Mouse (Mus musculus): ENCODE data around the gene Tmem242.
"Not testable (repeated sequence)": the region's sequence is repeated elsewhere in the genome, so short reads cannot be mapped to it uniquely, and the experiment has no call there.

The Tmem242 gene

GRCm38 (mm10) chr17:5440159-5440971 is at the start of gene Tmem242:
Gene Tmem242, minus strand, starts transcription at chr17:5440259.
- peak; percentile 89 for DNase-seq

GRCm38 (mm10) chr17:5488156-5488555 is 48.1 kb upstream of the Tmem242 start:
- DNase-seq = no peak

DNA sequence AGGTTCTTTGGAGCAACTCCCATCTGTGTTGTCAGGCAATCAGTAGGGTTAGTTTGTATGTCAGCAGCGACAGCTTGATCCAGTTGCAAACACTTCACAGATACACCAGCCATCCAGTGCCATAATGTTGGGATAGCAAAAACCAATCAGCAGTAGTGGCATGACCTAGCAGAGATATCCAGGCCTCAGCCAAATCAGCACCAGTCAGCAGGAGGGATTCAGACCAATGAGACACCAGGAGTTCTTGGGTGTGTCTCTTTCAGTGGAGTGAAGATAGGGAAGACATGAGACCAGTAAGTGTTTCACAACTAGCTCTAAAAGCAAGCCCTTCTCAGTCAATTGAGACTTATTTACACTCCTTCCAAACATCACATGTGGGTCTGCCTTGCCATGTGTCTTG is 44.6 kb upstream of the Tmem242 start:
- no peak for DNase-seq

GRCm38 (mm10) chr17:5483456-5483855 is 43.4 kb upstream of the Tmem242 start:
- no peak for DNase-seq

DNA sequence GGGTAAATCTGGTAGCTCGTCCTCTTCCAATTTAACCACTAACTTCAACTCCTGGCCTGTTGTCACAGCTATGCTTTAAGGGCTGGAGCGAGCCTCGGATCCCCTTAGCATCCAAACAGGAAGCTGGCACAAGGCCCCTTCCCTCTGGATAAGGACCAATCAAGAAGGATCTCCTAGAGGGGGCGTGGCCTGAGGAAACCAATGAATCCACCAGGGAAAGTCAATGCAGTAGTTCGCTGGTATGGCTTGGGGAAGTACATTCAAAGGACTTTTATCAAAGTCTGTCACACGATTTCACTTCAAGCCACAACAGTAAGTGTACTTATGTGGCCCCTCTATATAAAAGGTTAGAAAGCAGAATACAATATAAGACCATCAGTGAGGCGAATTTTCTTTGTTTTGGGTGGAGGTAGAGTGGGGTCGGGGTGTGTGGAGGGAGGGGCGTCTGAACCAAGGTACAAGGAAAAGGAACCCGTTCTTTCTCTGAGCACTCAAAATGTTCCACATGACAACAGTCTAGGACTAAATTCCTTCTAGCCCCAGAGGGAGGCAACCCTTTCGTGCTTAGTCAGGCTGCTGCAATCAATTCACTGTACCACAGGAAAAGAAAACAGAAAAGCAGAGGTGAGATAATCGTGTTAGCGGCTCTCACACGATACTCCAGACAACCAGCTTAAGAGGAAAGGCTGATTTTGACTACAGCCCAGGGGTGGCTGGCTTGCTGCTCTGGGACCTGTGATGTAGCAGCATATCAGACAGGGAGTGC is 36.1 kb upstream of the Tmem242 start:
- no peak for DNase-seq

DNA sequence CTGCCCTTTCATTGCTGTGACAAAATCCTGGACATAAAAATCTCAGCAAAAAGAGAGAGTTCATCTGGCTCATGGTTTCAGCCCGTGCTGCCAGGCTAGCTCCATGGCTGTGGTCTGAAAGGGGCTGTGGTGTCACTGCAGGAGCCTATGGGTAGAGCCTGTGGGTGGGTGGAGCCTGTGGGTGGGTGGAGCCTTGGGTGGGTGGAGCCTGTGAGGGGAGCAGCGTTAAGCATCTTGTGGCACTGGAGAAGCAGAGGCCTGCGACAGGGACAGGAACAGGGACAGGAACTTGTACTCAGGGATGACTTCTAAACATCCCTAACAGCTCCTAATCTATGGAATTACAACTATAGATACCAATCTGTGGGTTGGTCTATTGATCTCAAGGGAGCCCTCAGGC is 32.2 kb upstream of the Tmem242 start:
- no peak for DNase-seq

GRCm38 (mm10) chr17:5467177-5467576 is 27.1 kb upstream of the Tmem242 start:
- no peak for DNase-seq

DNA sequence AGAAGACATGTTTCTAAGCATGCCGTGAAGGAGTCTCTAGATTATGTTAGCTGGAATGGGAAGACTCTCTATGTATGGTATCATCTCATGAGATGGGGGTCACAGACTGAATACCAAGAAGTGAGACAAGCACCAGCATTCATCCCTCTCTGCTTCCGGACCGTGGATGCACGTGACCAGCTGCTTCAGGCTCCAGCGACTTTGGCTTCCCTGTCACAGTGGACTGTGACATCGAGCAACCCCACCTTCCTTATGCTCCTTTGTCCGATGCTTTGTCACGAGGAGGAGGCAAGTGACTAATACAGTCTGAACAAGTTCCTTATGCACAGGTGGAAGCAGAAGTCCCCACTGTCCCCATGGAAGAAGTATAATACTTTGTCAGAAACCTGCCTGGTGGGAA is 26.7 kb upstream of the Tmem242 start:
- DNase-seq = no peak

DNA sequence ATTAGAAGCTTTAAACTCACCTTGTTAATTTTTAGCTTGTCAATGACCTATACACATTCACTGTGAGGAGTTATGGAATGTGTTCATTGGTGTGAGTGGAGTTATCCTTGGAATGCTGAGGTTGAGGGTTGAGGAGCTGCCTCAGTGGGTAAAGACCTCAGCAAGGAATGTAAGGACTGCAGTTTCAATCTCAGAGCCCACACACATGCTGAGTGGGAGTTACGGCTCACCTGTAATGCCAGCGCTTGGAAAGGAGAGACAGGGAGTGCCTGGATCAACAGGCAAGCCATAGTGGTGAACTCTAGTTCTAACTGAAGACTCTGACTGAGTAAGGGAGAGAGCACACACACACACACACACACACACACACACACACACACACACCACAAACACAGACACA is 23.9 kb upstream of the Tmem242 start:
- no peak for DNase-seq

- DNase-seq = no peak
Measured at GRCm38 (mm10) chr17:5453657-5454056, 13.6 kb upstream of the Tmem242 start.

- no peak for DNase-seq
Measured at GRCm38 (mm10) chr17:5443751-5444150, 3.7 kb upstream of the Tmem242 start.

DNA sequence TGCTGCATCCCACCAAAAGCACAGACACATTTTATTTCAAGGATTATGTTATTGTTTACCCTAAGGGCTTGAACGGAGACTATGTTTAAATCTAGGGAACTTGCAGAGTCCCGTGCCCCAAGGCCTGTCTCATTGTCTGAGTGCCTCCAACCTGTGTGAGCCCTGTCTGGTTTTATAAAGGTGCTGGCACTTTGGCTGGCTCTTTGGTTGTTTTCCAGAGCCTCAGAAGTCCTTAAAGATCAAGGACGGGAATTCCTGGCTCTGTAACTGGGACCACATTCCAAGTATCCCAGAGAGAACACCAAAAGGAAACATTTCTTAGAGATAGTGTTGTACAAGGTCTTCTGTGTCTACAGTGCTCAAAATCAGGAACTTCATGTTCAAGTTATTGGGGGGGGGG is 3.2 kb upstream of the Tmem242 start:
- no peak for DNase-seq

- DNase-seq = not testable (repeated sequence)
Measured at GRCm38 (mm10) chr17:5442403-5442802, 2.3 kb upstream of the Tmem242 start.

DNA sequence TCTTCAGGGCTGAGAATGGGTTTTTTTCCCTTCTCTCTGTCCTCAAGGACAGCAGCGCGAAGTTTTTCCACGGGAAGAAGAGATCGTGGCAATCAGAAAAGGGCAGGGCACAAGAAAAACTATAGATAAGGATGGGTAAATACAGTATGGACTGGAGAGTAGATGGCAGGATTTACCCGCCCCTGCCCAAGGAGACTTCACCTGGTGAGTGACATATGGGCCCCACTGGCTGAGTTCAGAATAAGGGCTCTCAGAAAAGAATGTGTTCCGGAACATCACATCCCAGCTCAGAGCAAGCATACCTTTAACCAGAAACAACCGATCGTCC is 264 bp downstream of the Tmem242 start:
- no peak for DNase-seq

DNA sequence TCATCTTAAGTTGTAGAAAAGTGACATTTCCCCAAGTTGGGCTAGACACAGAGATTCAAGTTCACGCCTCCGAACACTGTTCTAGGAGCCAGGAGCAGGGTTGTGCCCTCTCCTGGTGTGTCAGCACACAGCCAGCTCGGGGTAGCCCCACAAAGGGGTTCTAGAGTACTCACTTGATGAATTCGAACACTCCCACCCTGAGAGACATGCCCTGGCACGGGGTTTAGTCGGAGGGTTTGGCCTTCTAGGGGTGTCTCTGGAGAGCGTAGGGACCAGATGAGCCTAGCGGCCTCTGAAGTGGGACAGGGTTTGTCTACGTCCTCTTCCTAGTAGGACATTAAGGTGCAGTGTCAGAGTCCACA is 10.3 kb downstream of the Tmem242 start:
- no peak for DNase-seq

DNA sequence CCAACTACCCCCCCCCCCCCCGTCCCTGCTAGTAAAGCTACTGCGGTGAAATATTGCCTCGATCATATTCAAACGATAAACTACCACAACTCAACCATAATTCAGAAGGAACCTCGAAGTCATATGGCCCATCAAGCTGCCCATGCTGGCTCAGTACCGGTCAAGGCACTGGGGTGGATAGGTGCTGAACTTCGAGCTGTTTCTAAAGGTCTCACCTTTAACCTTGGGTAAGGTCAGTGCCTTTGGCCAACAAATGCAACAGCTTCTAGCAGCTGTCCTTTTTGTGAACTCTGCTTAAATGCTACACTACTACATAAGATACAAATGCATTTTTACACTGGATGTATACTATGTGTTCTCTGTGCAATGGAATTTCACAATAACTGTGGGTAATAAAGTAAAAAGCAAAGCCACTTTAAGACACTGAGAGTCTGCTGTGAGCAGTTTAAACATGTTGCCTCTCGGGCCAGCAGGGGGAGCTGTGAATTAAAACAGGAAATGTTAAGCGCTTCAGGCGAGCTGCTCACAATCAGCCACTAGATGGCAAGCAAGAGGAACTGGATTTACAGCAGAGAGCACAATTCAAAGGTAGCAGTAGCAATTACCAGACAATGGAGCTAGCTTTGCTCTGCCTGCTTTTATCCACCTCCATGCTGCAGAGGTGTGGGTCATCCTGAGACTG is 10.8 kb downstream of the Tmem242 start:
- peak; percentile 88 for DNase-seq

DNA sequence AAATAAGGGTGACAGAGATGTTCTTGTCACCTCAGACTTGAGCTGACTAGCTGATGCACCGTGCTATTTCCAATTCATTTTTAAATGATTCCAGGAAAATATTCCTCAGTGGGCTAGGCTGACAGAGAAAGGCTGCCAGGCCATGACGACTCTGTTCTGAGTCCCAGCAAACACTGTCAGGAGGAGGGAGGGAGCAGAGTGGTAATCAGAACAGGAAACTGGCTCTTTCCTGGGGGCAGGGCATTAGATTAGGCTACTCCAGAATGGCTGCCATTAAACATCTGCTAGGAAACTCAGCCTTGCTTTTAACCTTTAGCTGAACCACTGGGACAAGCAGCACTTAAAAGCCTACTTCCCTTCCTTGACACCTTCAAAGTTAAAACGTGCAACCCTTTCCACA is 14.9 kb downstream of the Tmem242 start:
- no peak for DNase-seq

- DNase-seq = no peak
Measured at GRCm38 (mm10) chr17:5424156-5424555, 15.9 kb downstream of the Tmem242 start.

DNA sequence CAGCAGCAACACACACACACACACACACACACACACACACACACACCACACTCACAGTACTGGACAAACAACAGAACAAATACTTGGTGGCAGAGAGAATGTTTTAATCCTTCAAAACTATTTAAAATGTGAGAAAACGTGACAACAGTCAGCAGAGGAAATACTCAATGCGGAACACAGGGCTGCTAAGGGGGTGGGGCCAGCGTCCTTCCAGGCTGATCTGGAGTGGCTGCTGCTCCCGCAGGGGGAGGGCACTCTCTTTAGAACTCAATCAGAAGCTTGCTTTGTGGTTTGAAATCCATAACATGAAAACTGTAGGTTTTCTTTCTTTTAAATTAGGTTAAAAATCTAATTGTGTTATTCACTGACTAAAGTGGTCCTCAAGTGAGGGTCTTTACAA is 18.2 kb downstream of the Tmem242 start:
- DNase-seq = no peak

- DNase-seq = no peak
Measured at GRCm38 (mm10) chr17:5419771-5420518, 20.1 kb downstream of the Tmem242 start.

- no peak for DNase-seq
Measured at GRCm38 (mm10) chr17:5419056-5419455, 21.0 kb downstream of the Tmem242 start.

GRCm38 (mm10) chr17:5418545-5418944 is 21.5 kb downstream of the Tmem242 start, which contains the start of gene Ldhal6b:
Gene Ldhal6b, minus strand, starts transcription at chr17:5418767.
- no peak for DNase-seq

DNA sequence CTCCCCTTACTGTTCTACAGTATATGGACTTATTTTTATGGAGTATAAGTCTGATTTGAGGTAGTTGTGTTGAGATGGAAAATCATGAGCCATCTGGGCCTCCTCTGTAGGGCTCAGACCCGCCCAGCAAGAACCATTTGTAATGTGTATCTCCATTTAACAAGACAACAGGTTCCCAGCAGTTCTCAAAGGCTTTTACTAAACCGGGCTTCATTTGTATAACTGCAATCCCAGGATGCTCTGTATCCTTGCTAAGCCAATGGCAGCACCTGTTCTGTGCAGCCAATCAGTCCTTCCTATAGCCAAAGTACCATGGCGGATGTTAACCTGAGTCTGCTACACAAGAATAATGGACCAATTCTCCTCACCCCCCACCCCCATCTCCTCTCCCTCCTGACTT is 23.5 kb downstream of the Tmem242 start:
- no peak for DNase-seq

All from cerebellum, adult 9-11 months (tissue).